Mouse (Mus musculus) thymus, postnatal 10 days (tissue): ENCODE results near the gene Camk2d.
A peak's percentile ranks its signal among the peaks of the same experiment; 100 is the strongest.

Experiments used
- DNase-seq, 2 experiments: peaks; one replicate each; pipeline ENCODE4 v3.0.0; 2021; ENCODE audit warnings: low spot score in 2 of 2

The Camk2d gene

GRCm38 (mm10) chr3:126746148-126746803 is 150.2 kb downstream of the Camk2d start:
- DNase-seq = no peak

DNA sequence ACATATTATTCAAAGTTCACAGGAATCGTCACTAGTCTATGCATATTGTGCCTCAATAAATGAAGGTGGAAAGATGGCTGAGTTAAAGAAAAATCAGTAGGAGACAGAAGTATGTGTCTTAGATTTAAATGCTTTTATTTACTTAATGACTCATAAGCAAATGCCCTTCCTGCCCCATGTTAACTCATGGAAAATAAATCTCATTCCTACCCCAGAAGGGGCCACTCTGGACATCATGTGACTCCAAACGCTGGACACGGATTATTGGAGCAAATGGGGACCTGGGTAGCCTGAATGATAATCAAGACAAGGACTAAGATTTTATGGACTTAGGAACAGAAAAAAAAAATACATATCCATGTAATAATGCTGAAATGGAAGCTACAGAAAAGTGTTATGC is 151.5 kb downstream of the Camk2d start:
- no peak for DNase-seq

DNA sequence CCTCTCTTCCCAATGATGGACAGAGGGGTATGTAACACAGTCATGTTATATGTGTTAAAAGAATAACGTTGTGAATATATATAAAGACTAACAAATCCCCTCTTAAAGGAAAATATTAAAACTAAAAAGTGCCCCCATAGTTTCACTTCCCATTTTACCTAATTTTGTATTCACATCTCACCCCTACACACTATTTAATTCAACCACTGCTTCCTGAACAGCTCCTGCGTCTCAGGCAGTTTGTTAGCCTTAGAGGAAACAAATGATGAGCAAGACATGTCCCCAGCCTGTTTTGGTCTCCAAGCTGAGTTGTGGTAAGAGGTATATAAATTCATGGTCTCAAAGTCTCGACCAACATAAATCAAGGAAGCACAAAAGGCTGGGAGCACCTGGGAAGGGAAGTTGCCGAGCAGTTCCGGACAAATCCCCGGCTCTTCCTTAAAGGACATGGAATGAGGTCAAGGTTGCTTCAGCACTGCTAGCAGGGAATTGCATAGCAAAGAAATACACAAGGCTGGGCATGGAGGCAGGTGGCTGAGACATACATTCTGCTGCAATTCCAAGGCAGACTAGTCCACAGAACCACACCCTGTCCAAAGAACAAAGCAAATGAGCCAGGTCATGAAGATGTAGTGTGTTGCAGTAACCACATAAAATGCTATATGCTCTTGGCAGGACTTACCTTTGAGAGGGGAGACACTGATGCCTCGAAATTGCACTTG is 155.4 kb downstream of the Camk2d start:
- no peak for DNase-seq

DNA sequence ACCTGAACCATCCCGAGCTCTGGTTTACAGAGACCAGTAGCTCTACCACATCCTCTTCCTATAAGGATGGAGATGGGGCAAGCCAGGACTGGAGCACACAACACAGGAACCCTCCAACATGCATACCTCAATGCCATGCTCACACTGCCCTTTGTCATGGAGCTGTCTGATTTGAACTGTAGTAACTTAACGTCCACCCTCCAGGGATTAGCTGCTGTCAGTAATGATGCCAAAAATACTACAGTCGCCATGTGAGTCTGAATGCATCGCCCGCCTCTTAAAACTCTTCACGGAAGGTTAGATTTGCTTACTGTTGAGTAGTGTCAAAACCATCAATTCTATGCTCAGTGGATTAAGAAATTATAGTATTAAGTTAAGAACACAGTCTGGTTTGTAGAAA is 156.9 kb downstream of the Camk2d start:
- no peak for DNase-seq

GRCm38 (mm10) chr3:126758398-126758797 is 162.3 kb downstream of the Camk2d start:
- DNase-seq = no peak

GRCm38 (mm10) chr3:126760608-126761007 is 164.5 kb downstream of the Camk2d start:
- no peak for DNase-seq

DNA sequence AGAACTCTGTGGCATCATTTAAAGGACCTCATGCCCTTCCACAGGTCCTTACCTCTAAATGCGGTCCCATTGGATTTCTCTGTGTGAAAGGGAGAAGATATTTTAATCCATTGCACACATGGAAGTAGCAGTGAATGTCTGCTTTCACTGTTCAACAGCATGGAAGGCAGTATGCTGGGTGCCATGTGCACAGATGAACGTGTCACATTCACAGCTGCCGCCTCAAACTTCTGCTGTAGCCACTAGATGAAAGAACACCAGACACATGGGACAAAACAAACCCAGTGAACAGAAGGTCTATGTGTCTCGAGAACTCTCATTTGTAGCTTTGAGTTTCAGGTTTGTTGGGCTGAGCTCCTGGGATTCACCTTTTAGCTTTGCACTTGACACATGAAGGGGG is 168.6 kb downstream of the Camk2d start:
- no peak for DNase-seq

GRCm38 (mm10) chr3:126770056-126770455 is 174.0 kb downstream of the Camk2d start:
- no peak for DNase-seq

GRCm38 (mm10) chr3:126771032-126771431 is 174.9 kb downstream of the Camk2d start:
- DNase-seq = no peak

- DNase-seq = peak; percentile 72 to 86
Measured at GRCm38 (mm10) chr3:126771541-126771940, 175.4 kb downstream of the Camk2d start.

- DNase-seq = no peak
Measured at GRCm38 (mm10) chr3:126776001-126776400, 179.9 kb downstream of the Camk2d start.

GRCm38 (mm10) chr3:126777101-126777500 is 181.0 kb downstream of the Camk2d start:
- no peak for DNase-seq

- no peak for DNase-seq
Measured at GRCm38 (mm10) chr3:126777879-126778278, 181.8 kb downstream of the Camk2d start.

DNA sequence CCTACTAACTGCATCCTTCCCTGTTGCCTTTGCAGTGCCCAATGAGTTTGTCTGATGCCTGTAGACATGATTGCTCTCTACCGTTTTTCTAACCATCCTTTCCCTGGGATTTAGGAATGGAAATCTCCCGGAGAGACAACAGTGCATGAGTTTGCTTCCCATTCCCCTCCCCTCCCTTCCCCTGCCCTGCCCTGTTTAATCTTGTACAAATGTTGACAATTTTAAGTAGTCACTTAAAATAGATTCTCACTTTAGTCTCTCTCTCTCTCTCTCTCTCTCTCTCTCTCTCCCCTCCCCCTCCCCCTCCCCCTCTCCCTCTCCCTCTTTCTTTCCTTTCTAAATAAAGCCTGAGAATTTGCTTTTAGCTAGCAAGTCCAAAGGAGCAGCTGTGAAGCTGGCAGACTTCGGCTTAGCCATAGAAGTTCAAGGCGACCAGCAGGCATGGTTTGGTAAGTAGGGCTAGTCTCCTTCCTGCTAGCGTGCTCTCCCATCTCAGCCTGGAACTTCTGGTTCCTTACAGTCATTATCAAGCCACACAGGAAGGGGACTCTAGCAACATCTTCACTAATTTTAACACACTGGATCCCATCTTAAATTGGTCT is 184.0 kb downstream of the Camk2d start:
- no peak for DNase-seq

GRCm38 (mm10) chr3:126793035-126793964 is 197.2 kb downstream of the Camk2d start:
- no peak for DNase-seq

- no peak for DNase-seq
Measured at GRCm38 (mm10) chr3:126795904-126796303, 199.8 kb downstream of the Camk2d start.

GRCm38 (mm10) chr3:126797025-126797424 is 200.9 kb downstream of the Camk2d start:
- no peak for DNase-seq

- no peak for DNase-seq
Measured at GRCm38 (mm10) chr3:126797810-126798209, 201.7 kb downstream of the Camk2d start.

- no peak for DNase-seq
Measured at GRCm38 (mm10) chr3:126802988-126803387, 206.9 kb downstream of the Camk2d start.

DNA sequence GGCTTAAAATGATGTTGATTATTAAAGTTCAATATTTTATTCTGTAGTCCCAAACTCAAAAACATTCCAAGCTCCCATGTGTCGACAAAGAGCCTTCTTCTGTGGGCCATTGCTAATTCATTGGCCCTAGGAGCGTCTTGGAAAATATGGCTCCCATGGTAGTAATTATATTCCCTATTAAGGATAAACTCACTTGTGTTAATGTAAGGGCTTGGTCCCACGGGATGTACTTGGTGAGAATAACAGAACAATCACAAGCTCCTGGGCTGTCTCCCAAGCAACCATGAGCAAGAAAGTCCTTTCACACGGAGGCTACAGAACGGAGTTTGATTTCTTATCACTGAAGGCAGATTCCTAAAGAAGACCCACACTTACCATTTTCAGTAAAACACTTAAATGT is 208.9 kb downstream of the Camk2d start:
- no peak for DNase-seq

GRCm38 (mm10) chr3:126806145-126806544 is 210.0 kb downstream of the Camk2d start:
- DNase-seq = no peak

DNA sequence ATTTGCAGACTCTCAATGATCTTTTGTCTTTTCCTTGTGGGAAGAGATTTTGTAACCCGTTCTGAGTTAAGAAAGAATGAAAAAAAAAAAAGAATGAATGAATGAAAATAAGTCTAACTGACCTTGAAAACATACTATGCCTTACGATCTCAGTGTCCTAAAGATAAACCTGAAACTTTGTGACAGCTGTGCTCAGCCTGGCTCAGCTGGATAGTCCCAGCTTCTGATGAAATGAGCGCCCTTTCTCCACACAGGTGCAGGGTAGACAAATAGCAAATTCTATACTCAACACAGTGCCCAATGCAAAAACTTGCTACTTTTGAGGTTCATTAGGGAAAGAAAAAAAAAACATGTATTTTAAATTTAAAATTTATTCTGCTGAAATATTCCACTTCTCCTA is 213.8 kb downstream of the Camk2d start:
- DNase-seq = no peak
